Mouse (Mus musculus) monocyte, adult 5-6 weeks (primary cell): ENCODE measurements around the gene Ahcyl2. TPM values are rescaled to one million over a fixed set of nuclear protein-coding genes. Genes with fewer than 3 reads are reported as not detected.

Experiments
- ATAC-seq: fragments of 153-309, 156-312 bp; replicated peaks from 2 replicates; pipeline ENCODE4 v1.8.0; 2017; ENCODE audit warnings: mild to moderate bottlenecking; ENCODE audit not compliant: low TSS enrichment, insufficient number of reproducible peaks, severe bottlenecking, poor library complexity, low FRiP score
- total RNA-seq: library from RNA; stranded (forward); fragments of 200-1000, 200-491, 200-594 nt; gene quantifications from 3 replicates; pipeline ENCODE4 v1.2.3, GENCODE M21; 2017

Gene Ahcyl2
- total RNA-seq, 1 experiment from 2014 or later, result 43.7 TPM

DNA sequence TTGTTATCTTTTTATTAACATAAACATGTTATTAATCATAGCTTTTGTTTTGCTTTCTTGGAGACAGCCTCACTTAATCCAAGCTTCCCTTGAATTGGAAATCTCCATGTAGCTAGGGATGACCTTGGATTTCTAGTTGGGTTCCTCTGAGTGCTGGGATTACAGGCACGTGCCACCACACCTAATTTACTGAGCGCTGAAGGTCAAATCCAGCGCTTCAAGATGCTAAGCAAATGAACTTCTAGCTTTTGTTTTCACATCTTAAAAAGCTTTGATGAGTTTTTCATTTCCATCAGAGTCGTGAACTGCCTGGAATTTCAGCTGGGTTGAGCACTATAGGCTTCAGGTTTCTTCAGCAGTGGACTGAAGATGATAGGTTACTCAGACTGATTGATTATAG lies 109.0 kb downstream of the Ahcyl2 start:
- ATAC-seq, result no peak

DNA sequence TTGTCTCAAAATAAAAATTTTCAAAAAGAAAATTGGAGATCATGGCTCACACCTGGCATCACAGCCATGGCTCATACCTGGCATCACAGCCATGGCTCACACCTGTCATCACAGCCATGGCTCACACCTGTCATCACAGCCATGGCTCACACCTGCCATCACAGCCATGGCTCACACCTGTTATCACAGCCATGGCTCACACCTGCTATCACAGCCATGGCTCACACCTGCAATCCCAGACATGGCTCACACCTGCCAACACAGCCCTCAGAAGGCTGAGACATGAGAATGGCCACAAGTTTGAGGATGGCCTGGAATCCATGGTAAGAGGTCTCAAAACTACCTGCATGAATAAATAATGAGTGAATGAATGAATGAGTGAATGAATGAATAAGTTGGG lies 111.8 kb downstream of the Ahcyl2 start:
- ATAC-seq, result no peak

DNA sequence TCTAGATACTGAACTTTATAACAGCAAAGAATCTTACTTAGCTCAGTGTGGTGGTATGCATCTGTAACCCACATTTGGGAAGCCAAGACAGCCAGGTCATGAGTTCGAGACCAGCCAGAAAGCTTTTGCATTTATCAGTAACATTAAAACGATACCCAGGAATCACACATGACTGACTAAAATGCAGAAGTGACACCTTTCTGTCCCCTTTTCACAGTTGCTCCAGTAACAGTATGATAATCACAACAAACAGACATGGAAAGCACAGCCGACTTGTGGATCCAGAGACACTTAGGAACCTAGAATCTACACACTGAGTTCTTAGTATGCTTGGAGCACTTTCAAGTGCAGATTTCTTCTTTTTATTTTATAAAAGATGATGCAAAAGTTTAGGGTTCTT lies 113.0 kb downstream of the Ahcyl2 start:
- ATAC-seq, result no peak

DNA sequence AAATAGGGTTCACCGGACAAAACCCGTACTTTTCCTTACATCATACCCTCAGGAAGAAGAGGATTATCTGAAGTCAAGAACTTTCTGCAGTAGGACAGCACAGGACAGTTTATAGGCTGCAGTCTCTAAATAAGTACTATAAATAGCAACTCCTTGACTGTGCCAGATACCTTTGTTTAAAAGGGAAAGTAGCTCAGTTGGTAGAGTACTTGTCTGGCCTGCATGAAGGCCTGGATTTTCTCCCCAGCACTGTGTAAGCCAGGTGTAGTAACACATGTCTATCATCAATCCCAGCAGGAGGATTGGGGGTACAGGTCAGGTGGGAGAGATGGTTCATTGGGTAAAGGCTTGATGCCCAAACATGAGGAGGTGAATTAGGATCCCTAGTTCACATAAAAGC lies 114.1 kb downstream of the Ahcyl2 start:
- ATAC-seq, result no peak

DNA sequence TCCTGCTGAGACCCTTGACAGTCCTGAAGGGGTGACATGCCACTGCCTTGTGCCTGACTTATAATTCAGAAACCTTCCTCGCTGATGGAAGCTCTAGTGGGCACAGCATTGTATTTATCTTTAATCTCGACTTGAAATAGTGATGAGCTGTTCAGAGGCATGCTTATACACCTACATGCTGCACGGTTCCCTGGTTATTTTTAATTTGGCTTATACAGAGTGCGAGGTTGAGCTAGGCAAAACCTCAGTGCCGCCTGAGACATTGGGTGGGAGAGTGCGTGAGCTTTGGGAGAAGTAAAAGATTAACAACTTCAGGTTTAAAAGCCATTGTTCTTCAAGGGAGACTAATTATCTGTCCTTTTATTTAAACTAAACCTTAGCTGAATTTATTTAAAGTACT lies 115.1 kb downstream of the Ahcyl2 start:
- no peak for ATAC-seq

DNA sequence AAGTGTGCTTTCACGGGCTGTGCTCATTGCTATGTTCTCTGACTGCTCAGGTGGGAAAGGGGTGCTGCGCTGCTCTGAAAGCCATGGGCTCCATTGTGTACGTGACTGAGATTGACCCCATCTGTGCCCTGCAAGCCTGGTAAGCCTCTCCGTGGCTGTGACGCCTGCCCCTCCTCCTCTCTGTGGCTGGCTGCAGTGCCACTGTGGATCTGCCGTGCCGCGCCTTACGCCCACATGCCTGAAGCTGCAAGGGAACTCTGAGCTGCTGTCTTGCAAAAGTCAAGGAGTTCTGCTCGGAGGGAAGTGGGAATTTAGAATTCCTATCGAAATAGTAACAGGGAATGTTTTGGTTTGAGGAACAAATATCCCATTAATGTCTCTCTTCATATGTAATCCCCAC lies 123.3 kb downstream of the Ahcyl2 start:
- ATAC-seq, result no peak

DNA sequence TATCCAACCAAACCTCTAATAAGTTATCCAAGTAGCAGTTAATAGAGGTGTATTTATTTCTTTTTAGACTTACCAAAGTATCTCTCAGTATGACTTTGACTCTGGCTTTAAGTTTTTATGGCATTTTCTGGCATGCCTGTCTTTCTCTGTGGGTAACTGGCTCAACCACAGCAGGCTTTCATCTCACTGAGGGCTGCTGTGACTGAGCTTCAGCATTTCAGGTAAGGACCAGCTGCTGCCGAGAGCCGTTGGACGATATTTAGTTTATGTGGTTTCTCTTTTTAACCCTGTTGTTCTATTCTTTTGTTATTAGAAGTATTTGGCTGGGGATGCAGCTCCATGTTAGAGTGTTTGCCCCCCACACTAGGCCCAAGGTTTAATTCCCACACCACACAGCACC lies 129.2 kb downstream of the Ahcyl2 start:
- no peak for ATAC-seq

DNA sequence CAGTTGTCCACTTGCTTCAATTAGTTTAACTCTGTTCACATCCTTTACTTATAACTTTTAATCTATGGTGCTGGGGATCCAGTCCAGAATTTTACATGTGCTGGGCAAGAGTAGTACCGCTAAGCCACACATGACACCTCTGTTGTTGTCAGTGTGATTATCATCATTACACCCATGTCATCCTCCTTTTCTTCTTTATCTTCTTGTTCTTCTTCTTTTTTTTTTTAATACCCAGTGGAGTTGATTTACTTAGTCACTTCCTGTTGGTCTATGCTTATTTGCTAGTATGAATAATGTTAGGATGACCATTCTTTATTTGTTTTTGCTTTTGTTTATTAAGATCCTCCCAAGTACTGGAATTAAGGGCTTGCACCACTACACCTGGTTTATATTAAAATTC lies 133.6 kb downstream of the Ahcyl2 start:
- no peak for ATAC-seq

DNA sequence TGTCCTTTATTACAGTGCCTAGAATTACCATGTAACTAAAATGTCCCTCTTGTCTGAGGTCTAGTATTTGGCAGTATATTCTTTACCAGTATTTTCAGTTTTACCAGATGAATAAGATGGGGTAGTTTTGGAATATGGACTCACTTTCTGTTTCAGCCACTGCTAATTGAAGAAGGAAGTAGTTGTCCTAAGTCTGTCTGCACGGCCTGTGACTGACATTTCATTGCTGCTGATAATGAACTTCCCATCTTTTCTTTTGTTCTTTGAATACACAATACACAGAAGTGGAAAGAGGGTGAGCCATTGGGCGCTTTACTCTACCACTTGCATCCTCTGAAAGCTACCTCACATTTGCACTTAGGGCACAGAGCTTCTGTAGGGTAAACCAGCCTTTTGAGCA lies 134.4 kb downstream of the Ahcyl2 start:
- ATAC-seq, result no peak

DNA sequence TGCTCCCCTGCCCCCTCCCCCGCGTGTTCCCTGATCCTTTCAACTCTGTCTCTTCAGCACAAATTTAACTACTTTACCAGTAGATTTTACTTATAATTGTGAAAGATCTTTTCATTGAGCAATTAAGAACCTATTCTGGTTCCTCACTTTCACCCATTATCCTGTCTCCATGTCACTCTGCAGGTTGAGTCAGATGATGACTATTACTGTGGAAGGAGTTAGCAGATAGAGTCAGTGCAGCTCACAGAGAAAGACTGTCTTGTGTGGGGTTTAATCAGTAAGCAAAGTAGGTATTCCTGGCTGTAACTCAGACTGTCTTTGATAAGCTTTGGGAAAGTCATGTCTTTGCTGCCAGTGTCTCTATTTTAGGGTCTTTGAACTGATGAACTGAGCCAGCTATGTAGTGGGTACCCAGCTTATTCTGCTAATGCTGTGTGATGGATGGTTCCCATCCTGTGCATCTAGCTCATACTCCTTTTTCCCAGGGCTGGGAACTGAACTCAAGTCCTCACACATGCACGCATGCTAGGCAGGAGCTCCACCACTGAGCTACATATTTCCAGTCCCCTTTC lies 135.6 kb downstream of the Ahcyl2 start:
- ATAC-seq, result no peak

DNA sequence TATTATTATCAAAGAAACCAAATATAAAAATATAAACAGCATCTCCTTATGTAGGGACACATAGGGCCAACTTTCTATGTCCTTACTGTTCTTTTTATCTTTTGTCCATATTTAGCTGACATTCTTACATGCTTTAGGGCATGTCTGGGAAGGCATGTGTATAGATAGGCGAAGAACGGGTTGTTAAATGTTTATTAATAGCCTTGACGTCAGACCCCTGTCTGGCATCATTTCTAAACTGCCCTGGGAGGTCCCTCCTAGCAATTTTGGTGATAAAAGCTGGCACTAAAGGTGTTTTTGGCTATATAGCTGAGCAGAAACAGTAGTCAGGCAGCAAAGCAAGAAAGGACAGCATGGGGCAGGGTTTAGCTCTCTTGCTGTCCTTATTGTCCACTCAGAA lies 136.5 kb downstream of the Ahcyl2 start:
- ATAC-seq, result no peak

DNA sequence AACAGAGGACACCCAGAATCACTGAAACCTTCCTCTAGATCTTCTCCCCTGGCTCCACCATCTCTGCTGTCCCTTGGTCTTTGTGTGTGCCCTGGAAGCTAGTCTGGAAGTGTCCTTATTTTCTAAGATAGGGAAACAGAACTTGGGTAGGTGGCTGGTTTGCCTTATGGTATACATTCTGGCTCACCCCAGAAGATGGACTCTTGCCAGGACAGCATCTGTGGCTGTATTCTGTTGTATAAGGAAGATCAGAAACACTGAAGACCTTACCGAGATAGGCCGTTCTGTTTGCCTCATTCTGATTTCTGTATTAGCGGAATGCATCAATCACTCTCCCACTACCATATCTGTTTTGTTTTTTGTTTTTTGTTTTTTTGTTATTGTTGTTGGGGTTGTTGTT lies 142.8 kb downstream of the Ahcyl2 start:
- no peak for ATAC-seq

DNA sequence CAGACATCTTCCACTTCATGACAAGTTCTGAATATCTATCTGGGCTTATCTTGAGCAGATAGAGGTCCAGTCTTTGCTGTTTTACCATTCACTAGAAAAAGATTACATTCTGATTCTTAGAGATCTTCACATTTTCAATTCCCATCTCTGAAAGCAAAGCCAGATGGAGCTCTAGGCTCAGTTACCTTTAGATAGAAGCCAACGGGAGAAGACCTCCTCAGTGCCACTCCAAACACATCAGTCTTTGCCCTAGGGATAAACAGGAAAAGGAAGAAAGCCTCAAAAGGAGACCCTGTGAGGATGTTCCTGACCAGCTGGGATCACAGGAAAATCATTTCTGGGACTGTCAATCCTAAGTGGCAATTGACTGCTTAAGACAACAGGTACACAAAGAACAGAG lies 145.9 kb downstream of the Ahcyl2 start:
- ATAC-seq, result no peak

DNA sequence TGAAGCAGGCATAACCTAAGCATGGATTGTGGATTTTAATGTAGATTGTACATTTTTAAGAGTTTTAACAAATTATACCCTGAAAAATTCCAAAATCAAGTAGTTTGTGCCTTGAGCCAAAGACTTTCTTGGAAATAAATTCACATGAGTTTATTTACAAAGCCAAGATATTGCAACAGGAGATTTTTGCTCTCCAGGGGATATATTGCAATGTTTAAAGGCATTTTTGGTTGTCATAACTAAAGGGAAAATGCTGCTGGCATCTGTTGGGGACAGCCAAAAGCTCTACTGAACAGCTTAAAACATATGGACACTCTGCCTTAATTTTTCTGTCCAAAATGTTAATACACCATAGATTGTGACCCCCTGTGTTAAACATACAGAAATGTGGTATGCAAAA lies 146.3 kb downstream of the Ahcyl2 start:
- ATAC-seq, result no peak

DNA sequence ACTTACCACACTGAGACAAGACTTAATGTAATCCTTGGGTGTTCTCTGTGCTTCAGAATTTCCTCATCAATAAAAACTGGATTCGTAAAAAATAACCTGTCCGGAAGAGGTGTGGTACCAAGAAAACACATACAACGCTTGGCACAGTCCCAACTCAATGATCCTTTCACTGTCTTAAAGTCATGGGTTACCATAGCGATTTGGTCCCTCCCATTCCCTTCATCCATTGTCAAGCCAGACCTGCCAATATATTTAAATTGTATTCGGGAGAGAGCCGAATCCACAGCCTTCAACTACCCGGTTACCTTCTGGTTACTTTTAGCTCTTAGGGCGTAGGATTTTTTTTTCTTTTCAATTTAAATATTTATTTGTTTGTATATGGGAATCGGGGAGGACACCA lies 148.0 kb downstream of the Ahcyl2 start:
- ATAC-seq, result no peak

DNA sequence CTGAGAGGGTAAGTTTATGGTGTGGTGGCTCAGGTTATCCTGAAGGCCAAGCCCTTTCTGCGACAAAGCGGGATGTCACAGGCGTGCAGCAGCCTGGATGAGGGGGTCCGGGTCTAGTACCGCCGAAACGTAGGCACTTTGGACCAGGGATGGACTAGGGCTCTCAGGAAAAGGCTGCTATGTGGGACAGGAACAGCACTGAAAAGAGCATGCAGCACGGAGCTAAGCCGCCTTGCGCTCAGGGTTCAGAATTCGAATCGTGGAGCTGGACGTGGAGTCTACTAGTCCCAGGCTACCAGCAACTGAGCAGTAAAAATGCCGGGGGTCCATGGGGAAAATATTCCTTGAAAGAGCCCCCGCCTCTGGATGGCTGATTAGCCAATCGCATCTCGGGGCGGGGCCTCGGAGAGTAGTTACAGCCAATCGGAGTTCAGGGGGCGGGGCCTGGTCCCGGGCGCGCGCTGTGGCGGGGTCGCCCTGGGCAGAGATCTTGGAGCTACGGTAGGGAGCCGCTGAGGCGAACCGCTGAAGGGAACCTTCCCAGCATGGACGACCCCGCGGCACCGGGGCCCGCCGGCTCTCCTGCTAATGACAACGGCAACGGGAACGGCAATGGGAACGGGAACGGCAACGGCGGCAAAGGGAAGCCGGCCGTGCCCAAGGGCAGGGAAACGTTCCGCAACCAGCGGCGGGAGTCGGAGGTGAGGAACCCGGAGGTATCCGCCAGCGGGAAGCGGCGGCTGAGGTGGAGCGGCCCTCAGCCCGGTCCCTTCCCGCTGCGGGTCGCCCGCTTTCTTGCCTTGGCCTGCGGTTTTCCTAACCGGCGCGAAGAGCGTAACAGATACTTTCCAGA lies 148.9 kb downstream of the Ahcyl2 start, which contains the start of gene Strip2:
TSS of gene Strip2 (plus strand) at position 483 of the 853 bp plus-strand sequence.
- peak; percentile 80 for ATAC-seq

DNA sequence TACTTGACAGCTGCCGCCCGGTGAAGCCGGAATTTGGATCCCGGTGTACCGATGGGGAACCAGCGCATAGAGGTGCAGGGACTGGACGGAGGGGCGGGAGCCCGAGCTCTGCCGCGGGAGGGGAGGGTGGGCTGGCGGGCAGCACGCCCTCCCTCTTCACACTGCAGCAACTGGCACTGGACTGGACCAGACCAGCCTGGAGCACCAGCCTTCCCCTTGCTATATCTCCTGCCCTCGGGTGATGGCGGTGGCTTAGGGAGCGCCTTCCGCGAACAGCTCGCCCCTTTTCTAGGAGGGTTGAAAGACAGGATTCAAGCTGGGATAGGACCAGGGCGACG lies 149.5 kb downstream of the Ahcyl2 start:
- no peak for ATAC-seq

DNA sequence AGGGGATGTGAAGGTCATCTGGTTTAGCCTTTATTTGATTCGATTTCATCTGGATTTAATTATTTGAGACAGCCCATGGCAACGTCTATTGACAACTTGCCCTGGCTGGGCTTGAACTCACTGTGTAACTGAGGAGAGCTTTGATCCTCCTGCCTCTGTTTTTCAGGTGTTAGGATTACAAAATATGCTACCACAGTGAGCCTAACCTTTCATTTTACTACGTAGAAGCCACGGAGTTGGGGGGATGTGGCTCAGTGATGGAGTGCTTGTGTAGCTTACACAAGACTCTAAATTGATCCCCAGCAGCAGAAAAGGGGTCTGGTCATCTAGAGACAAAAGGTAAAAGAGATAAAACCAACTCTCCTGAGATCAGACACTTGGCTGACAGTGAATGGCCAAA lies 150.1 kb downstream of the Ahcyl2 start:
- ATAC-seq, result no peak

DNA sequence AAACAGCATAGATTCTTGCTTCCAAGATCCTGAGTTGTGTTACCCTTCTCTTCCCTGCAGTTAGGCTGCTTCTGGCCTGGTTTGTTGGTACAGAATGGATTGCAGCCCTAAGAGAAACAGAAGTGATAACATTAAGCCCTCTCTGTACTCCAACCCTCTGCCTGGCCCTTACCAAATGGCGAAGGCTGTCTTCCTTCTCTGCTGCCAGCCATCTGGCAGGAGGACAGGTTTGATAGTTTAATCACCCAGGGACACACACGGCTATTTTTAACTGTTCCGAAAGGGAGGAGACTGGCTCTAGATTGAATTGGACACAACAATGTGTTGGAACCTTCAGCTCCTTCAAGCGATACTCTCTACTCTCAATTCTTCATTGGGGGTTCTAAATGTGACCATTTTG lies 155.7 kb downstream of the Ahcyl2 start:
- ATAC-seq, result no peak

DNA sequence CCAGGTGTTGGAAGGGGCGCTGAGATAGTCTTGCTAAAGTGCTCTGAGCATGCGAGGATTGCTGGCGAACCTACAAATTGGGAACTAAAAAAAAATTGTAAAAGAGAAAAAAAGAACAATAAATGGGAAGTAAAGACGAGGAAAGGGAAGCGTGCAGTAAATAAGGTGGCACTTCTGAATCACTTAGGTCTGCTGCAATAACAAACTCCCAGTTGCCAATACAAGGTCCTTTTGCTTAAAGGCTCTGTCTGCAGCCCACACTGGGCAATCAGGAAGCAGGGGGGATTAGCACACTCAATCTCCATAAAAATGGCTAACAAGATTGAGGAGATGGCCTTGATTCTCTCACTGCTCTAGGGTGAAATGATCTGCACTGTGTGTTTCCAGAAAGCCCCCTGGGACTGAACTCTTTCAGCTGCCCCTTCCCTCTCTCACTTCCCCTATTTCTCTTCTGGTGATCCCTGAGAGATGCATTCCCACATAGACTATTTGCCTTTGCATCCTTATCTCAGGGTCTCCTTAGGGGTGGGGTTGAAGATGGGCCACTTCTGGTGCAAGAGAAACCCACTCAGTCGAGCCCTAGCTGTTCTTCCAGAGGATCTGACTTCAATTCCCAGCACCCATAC lies 157.9 kb downstream of the Ahcyl2 start:
- ATAC-seq, result no peak
